Mouse (Mus musculus) brain, embryonic 18.5 days (tissue): ENCODE measurements around the gene Cpne5.
"Not testable (repeated sequence)": the region's sequence is repeated elsewhere in the genome, so short reads cannot be mapped to it uniquely, and the experiment has no call there.

Experiments
- DNase-seq: peaks from one replicate; pipeline ENCODE4 v3.0.0-alpha.2; 2012; ENCODE audit warnings: low read depth, low spot score

Cpne5 gene

GRCm38 (mm10) chr17:29257001-29257511, 19.1 kb upstream of the Cpne5 start:
- no peak for DNase-seq

GRCm38 (mm10) chr17:29256507-29256906, 18.5 kb upstream of the Cpne5 start:
- DNase-seq: no peak

GRCm38 (mm10) chr17:29254784-29255183, 16.8 kb upstream of the Cpne5 start:
- DNase-seq: not testable (repeated sequence)

- no peak for DNase-seq
These were observed 15.7 kb upstream of the Cpne5 start for GRCm38 (mm10) chr17:29253684-29254083.

- DNase-seq: no peak
These were observed 15.3 kb upstream of the Cpne5 start for GRCm38 (mm10) chr17:29253236-29253635.

GRCm38 (mm10) chr17:29251608-29252390, 13.8 kb upstream of the Cpne5 start:
- DNase-seq: no peak

GRCm38 (mm10) chr17:29251006-29251405, 13.0 kb upstream of the Cpne5 start:
- not testable (repeated sequence) for DNase-seq

- DNase-seq: no peak
These were observed 11.5 kb upstream of the Cpne5 start for GRCm38 (mm10) chr17:29249512-29249911.

- DNase-seq: no peak
These were observed 9.9 kb upstream of the Cpne5 start for GRCm38 (mm10) chr17:29247881-29248280.

GRCm38 (mm10) chr17:29246602-29247001, 8.6 kb upstream of the Cpne5 start:
- DNase-seq: peak; percentile 67

- no peak for DNase-seq
These were observed 7.8 kb upstream of the Cpne5 start for GRCm38 (mm10) chr17:29245725-29246124.

GRCm38 (mm10) chr17:29244912-29245311, 6.9 kb upstream of the Cpne5 start:
- DNase-seq: no peak

- DNase-seq: no peak
These were observed 516 bp upstream of the Cpne5 start for GRCm38 (mm10) chr17:29238421-29238945.

GRCm38 (mm10) chr17:29237267-29237771, 648 bp downstream of the Cpne5 start:
- DNase-seq: no peak

GRCm38 (mm10) chr17:29236111-29236510, 1.9 kb downstream of the Cpne5 start:
- no peak for DNase-seq

- no peak for DNase-seq
These were observed 6.9 kb downstream of the Cpne5 start for GRCm38 (mm10) chr17:29231109-29231508.

GRCm38 (mm10) chr17:29220631-29221030, 17.3 kb downstream of the Cpne5 start:
- DNase-seq: no peak

GRCm38 (mm10) chr17:29218017-29218416, 19.9 kb downstream of the Cpne5 start:
- DNase-seq: no peak

- no peak for DNase-seq
These were observed 21.9 kb downstream of the Cpne5 start for GRCm38 (mm10) chr17:29216078-29216477.

- DNase-seq: no peak
These were observed 23.3 kb downstream of the Cpne5 start for GRCm38 (mm10) chr17:29214655-29215054.

- DNase-seq: no peak
These were observed 23.8 kb downstream of the Cpne5 start for GRCm38 (mm10) chr17:29214193-29214456.

- DNase-seq: no peak
These were observed 24.4 kb downstream of the Cpne5 start for GRCm38 (mm10) chr17:29213381-29214192.
